Mouse (Mus musculus) C3H10T1/2 (cell line): ENCODE data around the gene Olfr981. TPM values are rescaled to one million over a fixed set of nuclear protein-coding genes. Genes with fewer than 3 reads are reported as not detected.

Source experiments
- polyA plus RNA-seq, 2 experiments: library from polyadenylated mRNA; unstranded; fragments of >200 nt; fragmentation: generic; extraction: Trizol; gene quantifications; one replicate each; pipeline ENCODE4 v1.2.1; 2012; ENCODE audit warnings: missing spikeins in 2 of 2

Olfr981 gene
- polyA plus RNA-seq: not detected

GRCm38 (mm10) chr9:40021164-40021563, at the start of gene Olfr981:
Olfr981 (plus strand) TSS chr9:40021464.

GRCm38 (mm10) chr9:39991813-39992212, 29.5 kb upstream of the Olfr981 start, which contains the start of gene Olfr978:
Olfr978 (plus strand) TSS chr9:39992113.

GRCm38 (mm10) chr9:40003365-40003764, 17.9 kb upstream of the Olfr981 start, which contains the start of gene Olfr979:
Olfr979 (minus strand) TSS chr9:40003465.

GRCm38 (mm10) chr9:40009482-40009881, 11.8 kb upstream of the Olfr981 start, which contains the start of gene Olfr980:
Olfr980 (minus strand) TSS chr9:40009582.

GRCm38 (mm10) chr9:40073529-40073928, 52.3 kb downstream of the Olfr981 start, which contains the start of gene Olfr982:
Olfr982 (plus strand) TSS chr9:40073829.

Other genes with a start within 250 kb of the Olfr981 start
- gene Olfr968, start 238.2 kb upstream of the Olfr981 start, polyA plus RNA-seq: not detected
- not detected for gene Olfr969, start 230.5 kb upstream of the Olfr981 start, polyA plus RNA-seq
- gene Olfr970, start 212.6 kb upstream of the Olfr981 start, polyA plus RNA-seq: not detected
- not detected for gene Olfr971, start 184.6 kb upstream of the Olfr981 start, polyA plus RNA-seq
- gene Olfr972, start 155.0 kb upstream of the Olfr981 start, polyA plus RNA-seq: not detected
- gene Olfr229, start 114.1 kb upstream of the Olfr981 start, polyA plus RNA-seq: not detected
- gene Olfr974, start 84.0 kb upstream of the Olfr981 start, polyA plus RNA-seq: not detected
- gene Olfr975, start 69.4 kb upstream of the Olfr981 start, polyA plus RNA-seq: not detected
- gene Olfr976, start 60.3 kb upstream of the Olfr981 start, polyA plus RNA-seq: not detected
- not detected for gene Olfr978, start 29.4 kb upstream of the Olfr981 start, polyA plus RNA-seq
- gene Olfr979, start 18.0 kb upstream of the Olfr981 start, polyA plus RNA-seq: not detected
- not detected for gene Olfr980, start 11.9 kb upstream of the Olfr981 start, polyA plus RNA-seq
- gene Olfr982, start 52.4 kb downstream of the Olfr981 start, polyA plus RNA-seq: not detected
- not detected for gene Olfr983, start 72.1 kb downstream of the Olfr981 start, polyA plus RNA-seq
- not detected for gene Olfr984, start 92.7 kb downstream of the Olfr981 start, polyA plus RNA-seq
- gene Olfr985, start 108.7 kb downstream of the Olfr981 start, polyA plus RNA-seq: not detected
- not detected for gene Tmem225, start 126.7 kb downstream of the Olfr981 start, polyA plus RNA-seq
- not detected for gene Olfr986, start 159.5 kb downstream of the Olfr981 start, polyA plus RNA-seq
- gene Zfp202, start 170.9 kb downstream of the Olfr981 start, polyA plus RNA-seq: 1 to 10 TPM in 1 of 2 experiments, under 1 TPM in 1; 0.29 to 1.5 TPM
- under 1 TPM in 1 of 2 experiments, not detected in 1; 0.01 TPM for gene Scn3b, start 247.8 kb downstream of the Olfr981 start, polyA plus RNA-seq